Mouse (Mus musculus) heart, adult 2 months (tissue): Measurements from ENCODE around the gene Txnrd1.

Source experiments
- CTCF ChIP-seq: fragments of 200-600 bp; IDR thresholded peaks from 2 replicates; pipeline ENCODE4 v1.8.1; 2022; ENCODE audit warnings: antibody characterized with exemption, mild to moderate bottlenecking, moderate library complexity
- EP300 ChIP-seq: fragments of 200-500 bp; IDR thresholded peaks from 2 replicates; pipeline ENCODE4 v1.6.1; 2011; ENCODE audit warnings: low read depth, low read length, control low read depth; ENCODE audit not compliant: insufficient read depth
- POLR2A ChIP-seq: fragments of 200-500 bp; IDR thresholded peaks from 2 replicates; pipeline ENCODE4 v1.6.1; 2011; ENCODE audit warnings: mild to moderate bottlenecking, low read depth, low read length, control low read depth; ENCODE audit not compliant: insufficient read depth

DNA sequence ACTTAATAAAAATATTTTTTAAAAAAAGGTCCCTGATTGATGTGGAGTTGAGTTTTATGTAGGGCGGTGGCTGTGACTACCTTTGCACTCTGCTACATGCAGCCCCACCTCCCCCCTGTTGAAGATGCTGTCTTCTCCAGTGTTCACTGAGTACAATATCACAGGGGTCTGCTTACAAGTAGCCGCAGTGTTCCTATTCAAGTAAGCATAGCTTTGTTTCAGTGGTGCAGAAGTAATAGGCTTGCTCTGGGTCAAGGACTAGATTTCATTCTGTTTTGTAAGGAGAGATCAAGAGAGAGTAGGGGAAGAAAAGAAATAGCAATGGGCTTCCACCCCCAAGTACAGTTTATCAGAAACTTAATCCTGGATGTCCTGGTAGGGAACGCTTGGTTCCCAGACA lies 16.2 kb upstream of the Txnrd1 start:
- TF ChIP-seq CTCF (no peak), EP300 (no peak), POLR2A (no peak)
